Mouse (Mus musculus): ENCODE data around the gene Sema3g. TPM values are rescaled to one million over a fixed set of nuclear protein-coding genes. Genes with fewer than 3 reads are reported as not detected.

The Sema3g gene
- total RNA-seq (2021): 1 to 10 TPM; 4.5 to 4.9 TPM

GRCm38 (mm10) chr14:31217666-31218065 is at the start of gene Sema3g:
Sema3g (plus strand) TSS chr14:31217860.
- DNase-seq: no peak

GRCm38 (mm10) chr14:31168425-31168824 is 49.2 kb upstream of the Sema3g start, which contains the start of gene Stab1:
Stab1 (minus strand) TSS chr14:31168641.
- no peak for DNase-seq

- DNase-seq: no peak
Observed at GRCm38 (mm10) chr14:31169508-31169907, 48.2 kb upstream of the Sema3g start.

- DNase-seq: no peak
Observed at GRCm38 (mm10) chr14:31170963-31171362, 46.7 kb upstream of the Sema3g start.

- DNase-seq: no peak
Observed at GRCm38 (mm10) chr14:31171386-31171785, 46.3 kb upstream of the Sema3g start.

- no peak for DNase-seq
Observed at GRCm38 (mm10) chr14:31171821-31172220, 45.8 kb upstream of the Sema3g start.

- no peak for DNase-seq
Observed at GRCm38 (mm10) chr14:31172781-31173455, 44.7 kb upstream of the Sema3g start.

- no peak for DNase-seq
Observed at GRCm38 (mm10) chr14:31173537-31173936, 44.1 kb upstream of the Sema3g start.

- DNase-seq: no peak
Observed at GRCm38 (mm10) chr14:31177287-31177686, 40.4 kb upstream of the Sema3g start.

GRCm38 (mm10) chr14:31177715-31178114 is 39.9 kb upstream of the Sema3g start:
- no peak for DNase-seq

- no peak for DNase-seq
Observed at GRCm38 (mm10) chr14:31179677-31180365, 37.8 kb upstream of the Sema3g start.

GRCm38 (mm10) chr14:31181512-31181911 is 36.1 kb upstream of the Sema3g start:
- DNase-seq: no peak

- DNase-seq: no peak
Observed at GRCm38 (mm10) chr14:31182786-31183290, 34.8 kb upstream of the Sema3g start.

- DNase-seq: no peak
Observed at GRCm38 (mm10) chr14:31183541-31183940, 34.1 kb upstream of the Sema3g start.

GRCm38 (mm10) chr14:31184195-31184594 is 33.5 kb upstream of the Sema3g start:
- DNase-seq: no peak

GRCm38 (mm10) chr14:31186656-31187055 is 31.0 kb upstream of the Sema3g start:
- no peak for DNase-seq

- no peak for DNase-seq
Observed at GRCm38 (mm10) chr14:31188771-31189181, 28.9 kb upstream of the Sema3g start.

- DNase-seq: no peak
Observed at GRCm38 (mm10) chr14:31189348-31189747, 28.3 kb upstream of the Sema3g start.

GRCm38 (mm10) chr14:31191936-31192335 is 25.7 kb upstream of the Sema3g start:
- DNase-seq: no peak

GRCm38 (mm10) chr14:31193791-31194190 is 23.9 kb upstream of the Sema3g start:
- no peak for DNase-seq

GRCm38 (mm10) chr14:31194441-31194840 is 23.2 kb upstream of the Sema3g start:
- DNase-seq: no peak

GRCm38 (mm10) chr14:31194891-31195513 is 22.7 kb upstream of the Sema3g start:
- DNase-seq: no peak

- DNase-seq: no peak
Observed at GRCm38 (mm10) chr14:31195521-31195920, 22.1 kb upstream of the Sema3g start.
